Mouse (Mus musculus) megakaryocyte progenitor cell, adult 5-6 weeks (primary cell): ENCODE results near the gene Gramd1b. TPM values are rescaled to one million over a fixed set of nuclear protein-coding genes. Genes with fewer than 3 reads are reported as not detected.

ENCODE experiments used
- ATAC-seq: replicated peaks from 2 replicates; pipeline ENCODE4 v1.8.0; 2016; ENCODE audit warnings: mild to moderate bottlenecking, moderate TSS enrichment, inconsistent platforms; ENCODE audit not compliant: poor library complexity
- total RNA-seq, 2 experiments: library from RNA; stranded (forward) in 1 of 2; stranded (reverse) in 1 of 2; fragments of 157-497, 149-512 nt in 1 of 2; fragments of 200-1000 nt in 1 of 2; gene quantifications; 2 replicates each; pipeline versions ENCODE4 v1.2.3 to v1.2.4; 2015 to 2017

Gene Gramd1b
- total RNA-seq, 2 experiments from 2014 or later, result 15.1 to 15.5 TPM

- ATAC-seq, result no peak
These were observed 251.7 kb downstream of the Gramd1b start for GRCm38 (mm10) chr9:40279438-40279837.

DNA sequence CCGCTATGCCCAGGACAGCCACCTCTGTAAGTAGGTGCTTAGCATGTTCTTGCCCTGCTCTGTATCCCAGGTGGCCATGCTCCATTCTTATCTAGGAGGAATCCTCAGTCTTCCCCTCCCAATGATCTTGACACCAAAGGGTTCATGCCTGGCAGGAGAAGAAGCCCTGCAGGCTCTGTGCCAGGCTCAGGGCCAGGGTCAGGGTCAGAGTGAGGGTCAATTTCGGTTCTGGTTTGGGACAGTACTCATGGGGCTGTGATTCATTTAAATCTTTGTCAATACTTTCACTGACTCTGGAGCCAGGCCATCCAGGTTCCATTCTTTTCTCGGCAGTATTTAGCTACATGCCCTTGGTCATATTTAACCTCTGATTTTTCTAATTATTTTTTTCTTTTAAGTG is 253.5 kb downstream of the Gramd1b start:
- ATAC-seq, result no peak

DNA sequence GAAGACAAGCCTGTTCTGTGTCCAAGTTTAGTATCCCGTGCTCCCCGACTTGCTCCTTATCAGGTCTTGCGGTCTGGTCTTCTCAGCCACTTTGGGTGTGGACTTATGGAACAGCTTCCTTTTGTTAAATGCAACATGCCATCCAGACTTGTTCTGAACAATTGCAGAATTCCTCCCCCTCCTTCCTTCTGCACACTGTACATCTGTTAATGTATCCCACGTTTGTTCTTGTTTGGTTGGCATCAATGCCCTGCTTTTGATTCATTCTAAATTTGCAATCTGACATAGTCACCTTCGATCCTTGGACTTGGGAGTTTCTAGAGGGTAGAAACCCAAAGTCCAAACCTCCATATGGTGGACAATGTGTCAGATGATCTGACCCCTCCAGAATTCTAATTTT is 255.3 kb downstream of the Gramd1b start:
- ATAC-seq, result no peak

- no peak for ATAC-seq
These were observed 258.4 kb downstream of the Gramd1b start for GRCm38 (mm10) chr9:40272822-40273221.

DNA sequence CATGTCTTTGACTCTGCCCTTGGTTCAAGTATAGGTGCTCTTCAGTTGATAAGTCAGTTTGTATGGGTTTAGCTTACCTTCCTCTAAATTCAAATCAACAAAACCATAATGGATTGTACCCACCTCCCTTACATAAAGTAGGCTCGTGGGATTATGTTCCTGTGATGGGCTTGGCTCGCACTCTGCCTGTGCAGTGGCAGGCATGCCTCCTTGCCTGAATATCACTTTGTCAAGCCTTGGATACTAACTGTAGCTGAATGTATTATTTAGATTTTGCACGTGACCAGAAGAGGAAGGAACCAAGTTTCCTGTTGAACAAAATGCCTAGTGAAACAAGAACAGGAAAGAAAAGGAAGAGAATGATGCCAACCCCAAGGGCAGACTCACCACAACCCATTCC is 260.1 kb downstream of the Gramd1b start:
- ATAC-seq, result peak; percentile 22; the same call in 1 of the 2 replicates

DNA sequence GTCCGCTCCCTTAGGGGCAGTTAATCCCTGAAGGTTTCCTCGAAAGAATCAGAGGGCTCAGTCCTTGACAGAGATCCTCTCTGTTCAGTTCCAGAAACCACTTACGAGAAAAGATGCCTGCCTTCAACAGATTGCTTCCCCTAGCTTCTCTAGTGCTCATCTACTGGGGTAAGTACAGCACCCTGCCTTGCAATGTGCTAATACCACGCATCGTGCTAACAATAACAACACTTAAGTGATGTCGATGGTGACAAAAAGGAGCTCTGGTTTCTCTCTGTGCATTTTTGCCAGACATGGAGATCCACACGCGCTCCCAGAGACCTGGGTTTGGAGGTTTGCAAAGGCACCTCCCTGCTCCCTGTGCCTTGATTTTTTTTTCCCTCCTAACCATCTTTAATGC is 261.3 kb downstream of the Gramd1b start:
- ATAC-seq, result no peak

DNA sequence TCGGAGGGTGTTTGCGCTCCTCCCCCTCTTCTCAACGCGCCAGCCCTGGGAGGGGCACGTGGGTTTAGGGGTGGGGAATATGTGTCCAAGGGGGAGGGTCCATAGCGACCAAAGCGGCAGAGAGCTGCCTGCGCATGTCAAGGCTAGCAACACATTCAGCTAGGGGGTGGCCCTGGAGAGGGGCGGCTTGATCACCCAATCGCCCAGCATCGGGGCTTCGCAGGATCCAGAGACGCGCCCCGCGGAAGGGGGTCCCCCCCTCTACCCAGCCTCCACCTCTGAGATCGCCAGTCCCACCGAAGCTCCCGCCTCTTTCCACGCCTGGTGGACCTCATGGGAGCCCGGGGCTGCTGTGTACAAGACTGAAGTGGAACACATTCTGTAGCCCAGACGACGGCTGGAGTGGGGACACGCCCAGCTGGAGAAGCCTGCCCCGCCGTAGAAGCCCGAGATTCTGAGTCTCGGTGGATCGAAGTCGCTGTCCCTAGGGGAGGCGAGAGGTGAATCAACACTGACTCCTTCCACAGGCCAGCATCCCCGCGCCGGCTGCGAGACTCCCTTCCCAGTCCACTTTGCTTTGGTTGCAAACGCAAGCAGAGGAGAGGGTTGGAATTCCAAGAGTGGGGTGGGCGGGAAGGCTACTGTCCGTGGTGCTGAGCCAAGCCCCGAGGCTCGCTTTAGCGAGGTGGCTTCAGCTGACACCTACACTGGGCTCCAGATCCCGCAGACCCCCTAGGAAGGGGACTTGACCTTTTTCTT is 261.9 kb downstream of the Gramd1b start, which contains the start of gene Scn3b:
Scn3b (plus strand) TSS at position 115 of the 759 bp plus-strand sequence.
- ATAC-seq, result peak; percentile 64

DNA sequence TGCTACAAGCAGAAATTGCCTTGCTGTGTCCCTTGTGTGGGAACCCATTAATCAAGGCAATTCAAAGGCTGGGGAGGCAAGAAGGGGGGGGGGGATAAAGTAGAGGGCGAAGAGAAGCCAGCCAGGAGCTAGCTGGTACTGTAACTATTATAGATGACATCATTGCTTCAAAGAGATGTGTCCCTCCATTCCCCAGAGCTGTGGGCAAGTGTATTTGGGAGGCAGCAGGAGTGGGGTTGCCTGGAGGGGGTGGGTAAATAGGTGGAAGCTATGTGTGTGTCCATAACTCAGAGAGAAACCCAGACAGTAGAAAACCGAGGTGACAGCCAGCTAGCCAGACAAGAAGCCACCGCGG is 262.5 kb downstream of the Gramd1b start:
- no peak for ATAC-seq

DNA sequence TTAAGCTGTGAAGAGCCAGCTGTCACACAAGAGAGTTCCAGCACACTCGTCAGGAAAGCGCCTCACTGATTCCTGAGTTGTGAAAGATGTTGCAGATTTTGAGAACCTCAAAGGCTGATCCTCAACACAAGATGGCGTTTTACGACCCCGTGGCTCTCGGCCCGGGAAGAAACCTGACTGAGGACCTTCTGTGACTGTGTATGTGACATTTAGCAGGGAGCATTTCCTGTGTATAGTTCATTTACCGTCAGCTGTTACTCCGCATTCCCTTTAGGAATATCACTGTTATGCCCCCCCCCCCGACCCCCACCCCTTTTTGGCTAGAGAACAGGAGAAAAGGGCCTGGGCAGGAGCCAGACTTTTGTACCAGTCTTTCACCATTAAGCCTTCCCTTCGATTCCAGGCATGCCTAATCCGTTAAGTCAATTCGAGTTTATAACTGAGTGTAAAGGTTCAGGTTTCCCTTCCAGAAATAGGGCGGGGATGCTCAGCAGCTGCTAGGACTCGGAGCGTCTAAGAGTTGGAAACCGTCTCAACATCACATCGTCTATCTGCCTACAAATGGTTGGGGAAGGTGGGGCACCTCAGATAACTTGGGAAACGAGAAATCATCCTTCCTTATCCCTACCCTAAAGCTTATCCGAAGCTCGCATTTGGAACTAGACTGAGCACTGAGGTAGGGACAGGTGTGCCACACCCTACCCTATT is 263.0 kb downstream of the Gramd1b start:
- ATAC-seq, result peak; percentile 38

GRCm38 (mm10) chr9:40263874-40264273 is 267.3 kb downstream of the Gramd1b start:
- peak; percentile 60 for ATAC-seq

DNA sequence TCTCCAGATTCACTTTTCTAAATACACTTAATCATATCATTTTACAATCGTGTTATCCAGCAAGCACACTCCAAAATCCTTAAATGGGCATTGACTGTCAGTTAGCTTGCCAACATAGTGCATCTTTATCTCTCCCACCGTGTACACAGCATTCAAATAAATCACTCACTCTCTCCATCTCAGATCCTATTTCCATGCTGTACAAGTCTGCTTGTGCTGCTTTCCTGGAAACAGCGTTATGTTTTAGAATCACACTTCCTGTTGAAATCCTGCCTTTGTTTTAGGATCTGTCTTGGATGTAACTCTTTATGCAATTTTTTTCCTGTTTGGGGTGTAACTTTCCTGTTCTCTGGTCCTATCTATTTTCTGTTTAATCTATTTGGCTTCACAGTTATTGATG is 278.7 kb downstream of the Gramd1b start:
- no peak for ATAC-seq

DNA sequence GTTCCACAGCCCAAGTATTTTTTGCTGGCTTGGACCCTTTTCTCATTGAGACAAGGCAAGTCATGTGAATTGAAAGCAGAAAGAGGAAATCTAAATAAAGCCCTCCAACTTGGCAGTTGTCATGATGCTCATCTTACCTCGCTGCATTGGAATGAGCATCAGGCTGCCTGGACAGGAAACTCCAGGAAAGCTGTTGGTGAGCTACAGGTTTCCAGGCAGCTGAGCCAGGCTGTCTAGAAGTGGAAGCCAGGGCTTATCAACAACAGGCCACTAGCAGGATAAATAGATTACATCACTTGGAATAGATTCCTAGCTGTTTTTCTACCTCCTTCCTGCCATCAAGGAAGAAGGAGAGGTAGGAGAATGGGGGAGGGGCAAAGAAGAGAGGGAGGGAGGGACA is 282.1 kb downstream of the Gramd1b start:
- no peak for ATAC-seq

DNA sequence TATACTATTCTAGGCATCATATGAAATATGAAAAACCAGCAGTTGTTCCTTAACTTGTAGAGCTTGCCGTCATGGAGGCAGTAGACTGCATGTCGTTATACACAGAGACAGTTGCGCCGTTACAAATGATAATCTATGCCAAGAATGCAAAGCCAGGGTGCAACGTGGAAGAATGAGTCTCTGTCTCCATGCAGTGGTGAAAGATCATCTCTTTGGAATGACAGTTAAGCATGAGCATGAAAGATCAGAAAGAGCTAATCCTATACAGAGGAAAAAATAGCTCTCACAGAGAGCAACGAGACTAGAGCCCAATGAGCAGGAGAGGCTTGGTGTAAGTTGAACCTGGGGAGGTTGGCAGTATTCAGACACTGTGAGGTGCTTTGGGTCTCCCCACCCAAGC is 284.5 kb downstream of the Gramd1b start:
- no peak for ATAC-seq

GRCm38 (mm10) chr9:40245974-40246665 is 285.1 kb downstream of the Gramd1b start:
- ATAC-seq, result no peak

- ATAC-seq, result no peak
These were observed 285.7 kb downstream of the Gramd1b start for GRCm38 (mm10) chr9:40245466-40245865.

Other genes starting within 250 kb of the Gramd1b start
- gene Gm21915, start 139.2 kb upstream of the Gramd1b start, total RNA-seq (2015), result not detected in 2 replicates
- not detected in 2 replicates for gene Gm21915, start 139.2 kb upstream of the Gramd1b start, total RNA-seq (2017)
- gene Clmp, start 154.6 kb upstream of the Gramd1b start, total RNA-seq (2015), result 0.10 and 0.22 TPM in 2 replicates
- 0.25 and 0.54 TPM in 2 replicates for gene Clmp, start 154.6 kb upstream of the Gramd1b start, total RNA-seq (2017)